Mouse (Mus musculus) neural tube, embryonic 13.5 days (tissue): ENCODE data around the gene Dmtf1. TPM values are rescaled to one million over a fixed set of nuclear protein-coding genes. Genes with fewer than 3 reads are reported as not detected.

Source experiments
- ATAC-seq: fragments of 200-750 bp; cut with Nextera tagmentation; 2 replicates; pipeline ENCODE4 v1.8.0; 2017; ENCODE audit warnings: low read depth, mild to moderate bottlenecking, moderate TSS enrichment, moderate library complexity
- H3K27ac ChIP-seq: fragments of 300-500 bp; sonication (generic); replicated peaks from 2 replicates; pipeline ENCODE4 v1.5.1; 2015; ENCODE audit warnings: moderate library complexity, mild to moderate bottlenecking, inconsistent platforms
- H3K27me3 ChIP-seq: fragments of 300-500 bp; sonication (generic); 2 replicates; pipeline ENCODE4 v1.6.1; 2015; ENCODE audit warnings: mild to moderate bottlenecking, inconsistent platforms
- H3K36me3 ChIP-seq: fragments of 300-500 bp; sonication (generic); 2 replicates; pipeline ENCODE4 v1.6.1; 2015; ENCODE audit warnings: mild to moderate bottlenecking, inconsistent platforms
- H3K4me1 ChIP-seq: fragments of 300-500 bp; sonication (generic); replicated peaks from 2 replicates; pipeline ENCODE4 v1.6.1; 2015; ENCODE audit warnings: inconsistent platforms
- H3K4me2 ChIP-seq: fragments of 300-500 bp; sonication (generic); 2 replicates; pipeline ENCODE4 v1.6.1; 2015; ENCODE audit warnings: inconsistent platforms, mild to moderate bottlenecking, moderate library complexity
- H3K4me3 ChIP-seq: fragments of 300-500 bp; sonication (generic); 2 replicates; pipeline ENCODE4 v1.5.1; 2015; ENCODE audit warnings: mild to moderate bottlenecking, inconsistent platforms
- H3K9ac ChIP-seq: fragments of 300-500 bp; sonication (generic); 2 replicates; pipeline ENCODE4 v1.6.1; 2015; ENCODE audit warnings: moderate library complexity, mild to moderate bottlenecking, inconsistent platforms
- H3K9me3 ChIP-seq: fragments of 300-500 bp; sonication (generic); 2 replicates; pipeline ENCODE4 v1.6.1; 2016; ENCODE audit warnings: inconsistent platforms
- WGBS: fragments of 180-500 bp; shearing (Covaris S2); methylation state at CpG from one replicate; pipeline ENCODE4 v1.1.7; 2015; 5-methylcytosine and 5-hydroxymethylcytosine counted together
- polyA plus RNA-seq: library from polyadenylated mRNA; unstranded; fragments of >200 nt; fragmentation: Nextera tagmentation; extraction: Ambion mirVana; gene quantifications from 2 replicates; pipeline ENCODE4 v1.2.1, GENCODE M21; 2015

The Dmtf1 gene
- polyA plus RNA-seq, 1 experiment from 2014 or later, result 60.7 TPM

DNA sequence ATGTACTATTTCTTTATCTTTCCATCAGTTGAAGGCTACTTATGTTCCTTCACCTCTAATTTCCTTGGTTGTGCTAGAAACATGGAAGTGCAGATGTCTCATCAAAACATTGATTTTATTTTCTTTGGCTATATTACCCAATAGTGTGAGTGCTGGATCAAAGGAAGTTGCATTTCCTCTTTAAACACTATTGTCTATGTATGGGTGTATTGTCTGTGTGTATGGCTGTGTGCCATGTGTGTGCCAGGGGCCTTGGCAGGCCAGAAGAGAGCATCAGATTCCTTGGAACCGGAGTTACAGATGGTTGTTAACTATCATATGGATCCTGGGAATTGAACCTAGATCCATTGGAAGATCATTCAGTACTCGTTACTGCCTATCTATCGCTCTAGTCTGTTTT, 90.2 kb downstream of the Dmtf1 start:
- WGBS, result 89% methylated on average over 3 of the region's 3 CpGs
- no peak overlapping the region for H3K27ac ChIP-seq
- no peaks in the 10 kb centered on the region for H3K4me1 ChIP-seq
- no peak overlapping the region for H3K4me3 ChIP-seq
- no peaks in the 10 kb centered on the region for H3K9me3 ChIP-seq
- no peak overlapping the region for H3K9ac ChIP-seq
- no peak overlapping the region for H3K4me2 ChIP-seq
- H3K27me3 ChIP-seq, result no peaks in the 10 kb centered on the region
- no peak for ATAC-seq
- H3K36me3 ChIP-seq, result no peaks in the 10 kb centered on the region

DNA sequence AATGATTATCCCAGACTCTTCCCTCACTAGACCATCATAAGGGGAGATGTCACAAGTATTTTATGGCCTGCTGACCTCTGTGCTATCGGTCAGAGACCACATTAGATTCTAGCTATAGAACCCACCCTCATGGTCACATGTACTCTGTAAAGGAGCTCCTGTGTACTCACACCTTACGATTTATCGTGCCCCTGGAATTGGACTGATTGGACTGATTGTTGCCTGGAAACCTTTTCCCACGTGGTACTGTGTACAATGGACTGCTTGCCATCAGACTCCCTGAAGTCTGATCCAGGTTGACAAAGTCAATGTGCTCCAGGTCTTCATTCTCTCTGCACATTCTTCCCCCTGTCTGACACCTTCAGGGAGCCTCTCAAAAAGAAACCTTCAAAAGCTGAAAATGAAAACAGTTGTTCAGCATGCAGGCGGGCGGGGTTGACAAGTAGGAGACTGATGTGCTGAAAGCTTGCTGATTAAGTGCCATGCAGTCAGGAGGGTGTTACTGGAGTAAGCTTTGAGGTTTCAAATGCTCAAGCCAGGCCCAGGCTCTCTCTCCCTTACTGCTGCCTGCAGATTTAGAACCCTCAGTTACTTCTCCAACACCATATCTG, 91.9 kb downstream of the Dmtf1 start:
- no peak overlapping the region for H3K9ac ChIP-seq
- 73% methylated on average over 6 of the region's 6 CpGs for WGBS
- no peak for ATAC-seq

DNA sequence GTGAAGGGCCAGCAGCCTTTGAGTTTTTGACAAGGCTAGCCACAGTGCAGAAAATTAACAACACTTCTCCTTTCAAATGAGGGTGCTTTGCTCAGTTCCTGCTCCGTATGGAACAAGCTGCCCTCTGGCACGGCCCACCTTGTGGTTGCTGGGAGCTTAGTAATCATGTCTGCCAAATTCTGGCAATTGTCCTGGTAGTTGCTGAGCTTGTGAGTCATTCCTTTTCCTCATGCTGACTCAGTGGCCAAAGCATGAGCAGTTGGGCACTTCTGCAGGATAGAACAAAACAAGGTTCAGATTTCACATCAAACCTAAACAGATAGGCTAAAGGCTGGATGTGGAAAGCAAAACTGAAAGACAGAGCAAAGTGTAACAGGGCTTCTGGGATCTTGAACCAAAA, 92.7 kb downstream of the Dmtf1 start:
- no peak overlapping the region for H3K27ac ChIP-seq
- no peak overlapping the region for H3K4me3 ChIP-seq
- no peak overlapping the region for H3K9ac ChIP-seq
- no peaks in the 10 kb centered on the region for H3K27me3 ChIP-seq
- H3K9me3 ChIP-seq, result no peaks in the 10 kb centered on the region
- ATAC-seq, result no peak
- H3K36me3 ChIP-seq, result no peaks in the 10 kb centered on the region
- no peak overlapping the region for H3K4me2 ChIP-seq
- no peaks in the 10 kb centered on the region for H3K4me1 ChIP-seq
- WGBS, result 42% methylated on average over 2 of the region's 2 CpGs

More for the DNA sequence above, 91.9 kb downstream of the Dmtf1 start:
- no peak overlapping the region for H3K4me3 ChIP-seq
- H3K4me1 ChIP-seq, result no peaks in the 10 kb centered on the region
- no peaks in the 10 kb centered on the region for H3K9me3 ChIP-seq
- H3K4me2 ChIP-seq, result no peak overlapping the region
- H3K27me3 ChIP-seq, result no peaks in the 10 kb centered on the region
- H3K27ac ChIP-seq, result no peak overlapping the region
- no peaks in the 10 kb centered on the region for H3K36me3 ChIP-seq

Other genes starting within 250 kb of the Dmtf1 start
- gene Crot, start 164.5 kb downstream of the Dmtf1 start, polyA plus RNA-seq, result 24.8 and 27.9 TPM in 2 replicates
- gene Tmem243, start 61.1 kb downstream of the Dmtf1 start, polyA plus RNA-seq, result 14.0 and 16.8 TPM in 2 replicates
- 18.1 and 20.2 TPM in 2 replicates for gene 9330182L06Rik, start 104.3 kb upstream of the Dmtf1 start, polyA plus RNA-seq